Mouse (Mus musculus) lung, postnatal 14 days (tissue): ENCODE data around the gene Ank3.

Experiments used
- DNase-seq: peaks from one replicate; pipeline ENCODE4 v3.0.0; 2021

The Ank3 gene

DNA sequence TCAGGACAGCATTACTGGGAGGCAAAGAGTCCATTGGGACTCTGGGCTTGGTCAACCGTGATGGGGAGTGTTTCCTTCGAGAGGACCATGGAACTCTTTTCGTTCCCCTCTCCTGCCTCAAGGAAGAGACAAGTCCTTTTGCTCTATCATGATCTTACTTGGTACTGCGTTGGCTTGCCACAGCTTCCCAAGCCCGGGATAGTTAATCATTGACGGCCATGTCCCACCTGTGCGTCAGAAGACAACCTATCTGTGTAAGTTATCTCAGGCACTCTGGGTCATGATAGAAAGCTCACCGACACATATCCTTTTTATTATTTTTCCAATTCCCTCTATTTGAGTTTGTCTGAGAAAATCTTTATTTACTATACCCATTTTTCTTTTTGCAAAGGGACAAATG lies 20.1 kb downstream of the Ank3 start:
- no peak for DNase-seq

DNA sequence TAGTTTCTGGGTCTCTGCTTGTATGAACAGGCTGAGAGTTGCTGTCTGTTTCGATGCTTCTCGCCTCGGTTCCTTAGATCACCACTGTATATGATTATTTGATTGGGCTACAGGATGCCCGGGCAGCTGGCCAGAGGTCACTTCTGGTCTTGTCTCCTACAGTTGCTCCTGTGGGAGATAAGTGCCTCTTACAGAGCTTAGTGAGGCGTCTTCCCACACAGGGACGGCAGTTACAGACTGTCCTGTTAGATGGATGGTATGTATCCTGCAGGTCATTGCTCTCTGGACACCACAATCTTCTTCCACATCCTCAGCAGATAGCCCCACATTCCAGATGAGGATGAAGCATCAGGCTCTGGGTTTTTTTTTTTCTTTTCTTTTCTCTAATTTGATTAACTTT lies 21.7 kb downstream of the Ank3 start:
- DNase-seq: no peak

DNA sequence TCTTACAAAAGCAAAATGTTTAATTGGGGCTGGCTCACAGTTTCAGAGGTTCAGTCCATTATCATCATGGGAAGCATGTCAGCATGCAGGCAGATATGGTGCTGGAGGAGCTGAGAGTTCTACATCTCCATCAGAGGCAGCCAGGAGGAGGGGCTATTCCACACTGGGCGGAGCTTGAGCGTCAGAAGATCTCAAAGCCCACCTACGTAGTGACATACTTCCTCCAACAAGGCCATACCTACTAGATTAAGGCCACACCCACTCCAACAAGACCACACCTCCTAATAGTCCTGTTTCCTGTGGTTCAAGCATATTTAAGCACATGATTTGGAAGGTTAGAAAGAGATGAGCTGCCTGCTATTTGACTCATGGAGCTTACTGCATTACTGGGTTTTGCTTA lies 25.5 kb downstream of the Ank3 start:
- DNase-seq: no peak

DNA sequence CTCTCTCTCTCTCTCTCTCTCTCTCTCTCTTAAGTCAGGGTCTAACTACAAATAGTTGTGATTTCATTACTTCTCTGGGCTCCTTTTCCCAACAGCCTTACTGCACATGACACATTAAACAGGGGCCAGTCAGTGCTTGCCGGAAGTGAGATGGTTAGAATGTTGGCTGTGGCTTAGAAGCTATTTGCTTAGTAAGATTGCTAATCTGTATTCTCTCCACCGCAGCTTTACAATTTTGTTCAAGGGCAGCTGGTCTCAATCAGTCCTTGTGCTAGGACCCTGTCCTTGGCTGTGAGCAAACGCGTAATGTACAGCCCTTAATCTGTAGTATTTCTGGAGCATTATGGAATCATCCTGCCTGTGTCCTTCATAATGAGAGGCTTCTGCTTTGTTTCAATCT lies 31.6 kb downstream of the Ank3 start:
- DNase-seq: no peak

DNA sequence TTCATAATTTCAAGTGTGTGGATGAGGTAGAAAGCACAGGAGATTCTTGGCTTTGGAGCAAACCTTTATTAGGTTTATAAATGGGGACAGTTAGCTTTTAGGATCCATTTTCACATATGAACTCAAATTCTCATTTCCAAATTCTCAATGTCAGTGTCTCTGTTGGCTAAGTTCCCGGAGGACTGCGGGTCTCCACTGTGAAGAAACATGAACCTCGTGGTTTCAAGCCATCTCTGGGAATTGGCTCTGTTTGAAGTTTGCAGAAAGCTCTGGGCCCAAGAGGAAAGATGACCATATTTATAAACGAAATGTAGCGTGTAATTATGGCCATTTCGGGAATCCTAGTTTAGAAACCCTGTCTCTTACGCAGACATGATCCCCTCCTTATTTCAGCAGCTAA lies 32.5 kb downstream of the Ank3 start:
- no peak for DNase-seq

DNA sequence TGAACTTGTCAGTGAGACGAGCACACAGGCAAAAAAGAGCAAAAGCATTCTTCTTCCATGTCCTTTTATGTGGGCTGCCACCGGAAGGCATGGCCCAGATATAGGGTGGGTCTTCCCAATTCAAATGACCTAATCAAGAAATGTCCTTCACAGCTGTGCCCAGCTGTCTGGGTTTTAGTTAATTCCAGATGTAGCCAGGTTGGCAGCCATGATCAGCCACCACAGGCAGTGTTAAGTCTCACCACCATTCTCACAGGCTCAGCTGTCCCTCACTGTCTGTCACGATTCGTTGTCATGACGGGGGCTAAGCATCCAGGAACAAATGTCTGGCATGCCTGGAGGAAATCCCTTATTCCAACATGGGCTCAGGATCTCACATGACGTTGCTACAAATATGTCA lies 36.6 kb downstream of the Ank3 start:
- DNase-seq: no peak

DNA sequence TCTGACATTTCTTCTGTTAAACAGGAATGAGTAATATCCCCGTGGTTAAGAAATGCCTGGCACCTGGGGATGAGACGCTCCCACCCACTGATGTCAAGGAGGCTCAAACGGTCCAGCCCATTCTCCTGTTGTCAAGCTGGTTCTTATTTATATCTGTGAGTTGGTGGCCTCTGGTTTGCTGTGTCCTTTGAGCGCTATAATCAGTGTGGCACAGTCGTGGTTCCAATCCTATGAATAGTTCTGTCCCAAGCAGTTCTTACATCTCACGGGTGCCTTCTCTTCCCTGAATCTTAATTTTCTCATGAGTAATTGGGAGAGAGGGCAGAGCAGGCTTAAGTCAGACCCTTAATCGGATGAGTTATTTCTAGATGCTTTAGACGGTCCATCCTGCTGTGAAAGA lies 40.9 kb downstream of the Ank3 start:
- no peak for DNase-seq

DNA sequence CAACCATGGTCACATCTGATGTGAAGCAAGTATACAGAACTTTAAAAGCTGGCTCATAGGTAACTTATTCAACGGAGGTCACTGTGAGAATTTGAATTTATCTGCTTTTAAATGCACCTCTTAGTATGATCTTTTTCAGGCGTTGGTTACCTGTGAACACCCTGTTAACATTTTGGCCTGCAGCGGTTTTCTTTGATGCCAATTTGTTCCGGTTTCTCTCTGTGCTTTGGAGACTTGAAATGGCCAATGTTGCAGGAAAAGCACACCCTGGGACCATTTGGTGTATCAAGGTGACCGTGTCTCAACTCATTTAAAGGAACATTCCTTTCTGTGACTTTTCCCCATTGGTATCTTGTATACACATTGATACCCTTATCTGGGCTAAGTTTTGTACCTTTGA lies 46.0 kb downstream of the Ank3 start:
- no peak for DNase-seq

DNA sequence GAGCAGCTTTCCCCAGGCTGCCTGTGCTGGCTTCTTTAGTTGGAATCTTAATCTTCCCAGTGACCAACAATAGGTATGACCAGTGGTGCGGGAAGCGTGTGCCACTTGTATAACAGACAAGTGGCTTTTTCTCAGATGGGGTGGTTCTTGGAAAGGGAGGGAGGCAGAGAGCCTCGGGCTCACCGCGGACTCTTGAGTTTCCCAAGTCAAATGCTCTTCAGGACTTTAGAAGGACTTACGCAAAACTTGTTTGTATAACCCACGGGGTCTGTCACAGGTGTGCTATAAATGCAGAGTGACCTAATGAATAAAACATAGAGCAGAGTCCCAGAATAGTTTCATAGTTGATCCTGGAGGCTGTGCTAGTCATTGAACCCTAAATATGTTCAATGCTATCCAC lies 47.4 kb downstream of the Ank3 start:
- DNase-seq: peak; percentile 30

DNA sequence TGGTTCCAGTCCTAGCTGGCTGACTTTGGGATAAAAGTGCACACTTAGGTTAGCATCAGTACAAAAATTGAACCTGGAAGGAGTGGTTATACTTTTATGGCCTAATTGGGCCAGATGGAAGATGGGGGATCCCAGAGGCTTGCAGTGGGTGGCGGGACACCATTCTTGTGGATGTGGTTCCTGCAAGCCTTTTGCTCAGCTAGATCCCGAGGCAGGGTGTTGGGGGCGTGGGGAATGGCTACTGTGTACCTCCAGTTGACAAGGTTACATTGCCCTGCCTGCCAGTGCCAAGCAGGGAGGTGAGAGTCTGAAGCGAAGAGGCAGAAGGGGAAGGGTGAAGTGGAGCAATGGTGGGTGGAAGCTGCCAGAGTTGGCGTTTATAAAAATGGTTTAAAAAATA lies 48.0 kb downstream of the Ank3 start:
- no peak for DNase-seq

DNA sequence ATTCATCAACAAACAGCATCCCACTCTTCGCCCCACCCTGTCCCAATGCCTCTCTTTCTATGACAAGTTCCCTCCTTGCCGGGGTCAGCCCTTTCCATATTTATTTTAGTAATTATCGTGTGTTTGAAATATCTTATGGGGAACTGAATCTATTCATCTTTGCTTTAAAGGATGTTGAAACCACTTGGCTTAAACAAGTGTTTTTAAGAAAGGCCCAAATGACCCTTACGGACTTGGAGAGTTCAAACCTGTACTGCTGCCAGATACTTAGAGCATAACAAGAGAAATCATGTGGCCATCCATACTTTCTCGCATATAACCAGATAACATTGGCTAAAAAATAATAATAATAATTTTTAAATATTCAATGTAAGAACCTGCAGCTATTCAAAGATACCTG lies 48.7 kb downstream of the Ank3 start:
- peak; percentile 30 for DNase-seq

DNA sequence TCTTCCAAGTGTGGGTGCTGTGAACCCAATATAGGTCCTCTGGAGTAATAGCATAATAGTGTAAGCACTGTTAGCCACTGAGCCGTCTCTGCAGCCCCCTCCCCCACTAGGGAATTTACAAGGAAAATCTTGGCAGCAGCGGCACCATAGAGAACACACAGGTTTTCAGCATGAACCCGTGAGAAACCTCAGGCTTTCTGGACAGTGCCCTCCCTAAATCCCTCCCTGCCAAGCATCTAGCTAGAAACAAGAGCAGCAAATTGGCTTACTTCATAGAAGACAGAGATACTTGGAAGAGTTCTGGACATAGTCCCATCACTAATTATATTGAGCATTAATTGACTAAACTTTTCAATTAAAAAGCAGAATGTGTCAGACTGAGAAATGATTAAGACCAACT lies 49.6 kb downstream of the Ank3 start:
- no peak for DNase-seq

DNA sequence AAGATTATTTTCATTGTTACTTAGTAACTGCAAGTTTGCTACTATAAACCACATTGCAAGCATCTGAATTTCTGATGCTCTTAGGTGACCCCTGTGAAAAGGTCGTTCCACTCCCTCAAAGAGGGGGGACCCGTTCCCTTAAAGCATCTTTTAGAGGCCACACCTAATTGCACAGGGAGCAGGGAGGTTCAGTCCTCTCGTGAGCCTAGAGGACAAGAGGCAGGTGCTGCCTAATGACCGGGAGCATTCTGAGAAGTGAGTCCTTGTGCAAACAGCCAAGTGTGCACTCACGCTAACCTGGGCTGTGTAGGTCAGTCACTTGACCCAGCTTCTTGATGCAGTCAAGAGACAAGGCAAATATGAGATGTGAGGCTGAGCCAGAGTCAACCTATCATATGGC lies 52.4 kb downstream of the Ank3 start:
- DNase-seq: peak; percentile 32

DNA sequence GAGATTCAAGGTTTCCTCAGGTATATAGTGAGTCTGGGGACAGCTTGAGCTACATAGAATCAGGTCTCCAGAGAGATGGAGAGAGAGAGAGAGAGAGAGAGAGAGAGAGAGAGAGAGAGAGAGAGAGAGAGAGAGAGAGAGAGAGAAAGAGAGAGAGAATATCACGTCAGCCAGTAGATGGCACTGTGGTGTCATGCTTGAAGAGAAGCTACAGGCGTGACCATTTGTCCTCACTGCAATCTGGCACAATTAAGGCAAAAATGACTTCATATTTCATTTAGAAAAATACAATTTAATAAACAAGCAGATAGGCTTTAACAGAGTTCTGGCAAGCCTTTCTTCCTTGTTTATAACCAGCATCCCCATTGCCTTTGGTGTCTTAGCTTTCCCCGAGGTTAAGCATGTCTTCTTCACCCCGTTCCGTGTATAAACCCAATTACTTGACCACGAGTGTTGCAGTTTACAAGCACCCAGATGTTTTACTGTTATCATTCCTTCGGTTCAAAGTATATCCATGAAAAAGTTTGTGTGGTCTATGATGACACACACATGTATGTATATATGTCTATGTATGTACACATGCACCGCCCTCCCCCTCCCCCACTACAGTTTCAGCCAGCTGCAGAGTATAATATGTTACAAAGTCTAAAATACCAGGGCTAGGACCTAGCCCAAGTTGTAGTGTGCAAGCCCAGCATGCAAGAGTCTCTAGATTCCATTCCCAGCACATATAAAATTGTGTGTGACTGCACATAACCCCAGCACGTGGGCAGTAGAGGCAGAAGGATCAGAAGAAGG lies 53.8 kb downstream of the Ank3 start:
- peak; percentile 77 for DNase-seq

DNA sequence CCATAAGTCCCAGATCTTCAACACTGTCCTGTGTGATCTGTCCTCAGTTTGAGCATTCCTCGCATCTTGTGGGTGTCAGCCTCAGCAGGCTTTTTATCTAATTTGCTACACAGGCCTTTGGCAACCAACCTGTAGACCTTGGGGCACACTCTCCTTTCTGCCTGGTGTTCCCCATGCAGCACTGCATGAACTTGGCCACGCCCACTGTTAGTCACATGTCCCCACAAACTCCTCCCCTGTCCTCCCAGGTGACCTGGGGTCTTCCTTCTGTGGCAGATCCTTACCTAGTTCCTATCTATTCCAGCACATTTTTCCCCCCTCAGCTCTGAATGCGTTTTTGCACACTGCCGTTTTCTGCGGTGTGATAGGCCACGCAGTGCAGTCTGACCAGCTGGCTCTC lies 55.0 kb downstream of the Ank3 start:
- DNase-seq: no peak

DNA sequence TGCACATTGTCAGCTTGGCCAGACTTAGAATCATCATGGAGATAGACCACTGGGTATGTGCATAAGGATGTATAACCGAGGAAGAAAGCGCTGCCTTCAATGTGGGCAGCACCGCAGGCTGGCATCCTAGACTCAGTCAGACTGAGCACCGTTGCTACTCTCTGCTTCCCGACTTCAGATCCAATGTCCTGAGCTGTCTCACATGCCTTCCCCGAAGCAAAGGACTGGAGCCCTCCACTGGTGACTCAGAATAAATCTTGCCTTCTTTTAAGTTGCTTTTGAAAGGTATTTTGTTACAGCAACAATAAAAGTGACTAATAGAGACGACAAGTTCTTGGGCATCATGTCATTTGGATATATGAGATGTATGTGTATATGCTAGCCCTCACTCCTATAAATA lies 55.9 kb downstream of the Ank3 start:
- DNase-seq: no peak

DNA sequence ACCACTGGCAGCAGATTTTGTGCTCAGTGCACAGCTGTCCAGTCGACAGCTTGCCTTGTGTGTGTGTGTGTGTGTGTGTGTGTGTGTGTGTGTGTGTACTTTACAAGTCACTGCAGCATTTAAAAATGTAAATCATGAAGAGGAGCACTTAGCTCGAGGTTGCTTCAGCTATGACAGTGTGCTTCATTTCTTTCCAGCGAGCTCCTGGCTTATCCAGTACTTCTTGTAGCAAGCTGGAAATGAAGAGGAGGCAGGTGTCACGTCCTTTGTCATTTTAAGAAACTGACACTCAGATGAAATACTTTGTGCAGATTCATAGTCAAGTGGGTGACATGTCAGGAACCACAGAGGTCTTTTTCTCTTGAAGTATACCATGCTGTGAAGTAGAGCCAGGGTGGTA lies 66.3 kb downstream of the Ank3 start:
- DNase-seq: no peak

DNA sequence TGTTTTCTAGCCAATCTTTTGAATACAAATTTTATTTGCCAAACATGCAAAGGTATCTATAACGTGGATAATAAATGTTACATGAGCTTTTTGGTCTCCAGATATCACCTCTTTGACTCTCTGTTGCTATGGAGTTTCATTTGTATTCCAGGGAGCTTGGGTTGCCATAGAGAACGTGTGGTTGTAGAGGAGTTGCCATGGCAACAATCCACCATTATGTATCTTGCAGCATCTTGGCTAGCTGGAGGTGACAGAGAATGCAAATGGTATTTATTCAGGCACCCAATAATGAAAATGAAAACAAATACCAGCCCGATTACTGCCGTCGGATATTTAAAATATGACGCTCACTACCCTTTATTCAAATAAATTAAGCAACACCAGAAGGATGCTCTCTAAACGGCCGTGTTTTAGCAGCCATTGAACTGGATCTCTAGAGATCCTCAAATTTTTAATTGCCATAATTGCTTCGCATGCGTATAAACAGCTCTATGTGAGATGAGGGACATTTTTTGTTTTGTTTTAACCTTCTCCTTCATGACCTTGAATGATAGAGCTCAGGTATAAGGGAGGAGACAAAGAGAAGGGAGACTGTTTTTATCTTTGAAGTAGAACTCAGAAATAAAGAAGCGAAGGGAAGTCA lies 67.1 kb downstream of the Ank3 start:
- DNase-seq: no peak

DNA sequence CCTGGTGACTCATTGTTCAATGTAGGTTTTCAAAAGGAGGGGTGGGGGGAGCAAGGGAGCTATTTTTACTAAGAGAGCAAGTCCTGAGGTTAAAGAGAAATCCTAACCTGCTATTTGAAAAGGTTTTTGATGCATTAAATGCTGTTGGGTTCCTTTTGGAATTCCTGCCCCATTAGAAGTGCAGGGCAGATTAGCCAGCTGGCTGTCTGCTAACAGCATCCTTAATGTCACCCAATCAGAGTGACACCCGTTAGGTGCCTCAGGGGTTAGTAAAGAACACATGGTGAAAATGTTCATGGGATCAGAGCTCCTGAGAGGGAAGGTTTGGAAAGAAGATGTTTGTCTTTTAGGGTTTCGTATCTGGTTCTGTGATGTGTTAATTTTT lies 67.6 kb downstream of the Ank3 start:
- DNase-seq: no peak

DNA sequence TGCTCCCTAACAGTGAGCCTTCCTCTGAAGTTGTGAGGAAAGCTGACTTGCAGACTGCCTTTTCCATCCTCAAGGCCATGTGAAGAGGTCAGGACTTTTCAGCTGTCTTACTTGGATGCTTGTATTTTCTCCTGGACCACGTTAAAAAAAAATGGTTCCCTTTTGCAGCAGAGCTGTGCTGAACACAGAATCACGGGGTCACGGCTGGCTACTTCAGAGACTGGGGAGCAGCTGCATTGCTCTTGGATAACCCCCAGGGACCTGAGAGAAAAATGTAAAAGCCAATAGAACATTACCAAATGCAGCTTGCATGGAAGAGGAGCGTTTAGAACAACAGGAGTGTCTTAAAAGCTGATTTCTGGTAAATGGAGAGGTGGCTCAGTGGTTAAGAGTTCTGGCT lies 68.0 kb downstream of the Ank3 start:
- DNase-seq: no peak

DNA sequence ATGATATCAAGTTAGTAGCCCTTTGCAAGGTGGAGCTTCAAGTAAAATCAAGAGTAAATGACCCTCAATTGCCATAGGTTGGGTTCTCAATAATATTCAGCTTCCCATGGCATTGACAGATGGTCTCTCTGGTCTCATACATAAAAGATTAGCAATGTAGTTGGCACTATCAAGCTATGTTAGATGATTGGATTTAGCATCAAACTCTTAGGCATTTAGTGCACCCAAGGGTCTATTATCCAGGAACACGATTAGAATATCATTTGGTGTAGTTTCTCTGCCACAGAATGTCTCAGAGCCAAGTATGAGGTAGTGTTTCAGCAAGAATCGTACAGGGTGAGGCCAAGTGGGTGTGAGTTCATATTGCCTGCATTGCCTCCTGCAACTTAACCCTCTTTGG lies 68.6 kb downstream of the Ank3 start:
- DNase-seq: no peak

DNA sequence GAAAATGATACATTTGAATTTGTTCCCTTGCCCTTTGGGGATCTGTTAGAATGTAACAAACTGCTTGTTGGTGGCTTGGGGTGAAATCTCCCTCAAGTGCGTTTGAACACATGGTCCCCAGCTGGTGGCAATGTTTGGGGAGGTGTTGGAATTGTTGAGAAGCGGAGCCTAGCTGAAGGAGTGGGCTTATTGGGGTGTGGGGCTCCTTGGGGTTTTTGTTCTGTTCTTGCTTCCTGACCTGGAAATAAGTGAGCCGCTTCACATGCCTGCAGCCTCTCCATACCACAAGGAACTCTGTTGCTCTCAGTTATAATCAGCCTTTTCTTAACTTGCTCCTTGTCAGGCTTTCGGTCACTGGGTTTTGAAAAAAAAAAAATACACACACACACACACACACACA lies 73.3 kb downstream of the Ank3 start:
- DNase-seq: no peak

DNA sequence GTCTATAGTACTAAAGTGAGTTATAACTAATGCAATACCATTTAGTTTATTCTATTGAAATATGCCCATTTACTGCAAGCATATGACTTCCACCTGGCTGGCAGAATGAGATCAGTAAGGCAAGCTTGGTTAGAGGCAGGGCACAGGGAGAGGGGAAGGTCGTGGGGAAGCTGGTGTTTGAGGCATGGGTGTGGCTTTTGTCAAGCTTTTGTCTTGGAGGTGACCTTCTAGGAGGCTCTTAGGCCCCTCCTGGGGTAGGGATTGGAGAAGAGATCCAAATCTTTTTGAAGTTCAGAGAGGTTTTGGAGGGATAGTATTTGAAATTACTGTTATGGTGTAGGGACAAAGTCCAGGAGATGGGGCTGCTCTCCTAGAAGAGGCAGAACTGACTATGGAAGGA lies 78.3 kb downstream of the Ank3 start:
- no peak for DNase-seq

DNA sequence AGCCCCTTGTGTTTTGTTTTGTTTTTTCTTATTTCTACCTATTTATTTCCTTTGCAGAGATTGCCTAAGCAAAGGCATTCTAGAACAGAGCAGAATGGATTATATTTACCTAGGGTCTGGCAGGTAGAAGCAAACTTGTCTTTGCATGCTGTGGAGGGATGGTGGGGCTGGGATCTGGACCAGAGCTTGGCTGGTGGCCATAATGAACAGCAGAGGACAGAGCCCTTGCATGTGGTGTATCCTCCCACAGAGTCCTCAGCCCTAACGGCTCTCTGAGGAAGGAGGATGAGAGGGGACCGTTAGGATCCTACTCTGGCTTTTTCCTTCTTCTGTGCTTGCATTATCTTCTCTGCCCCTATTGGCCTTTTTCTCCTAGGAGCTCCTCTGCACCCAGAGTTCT lies 79.1 kb downstream of the Ank3 start:
- no peak for DNase-seq

DNA sequence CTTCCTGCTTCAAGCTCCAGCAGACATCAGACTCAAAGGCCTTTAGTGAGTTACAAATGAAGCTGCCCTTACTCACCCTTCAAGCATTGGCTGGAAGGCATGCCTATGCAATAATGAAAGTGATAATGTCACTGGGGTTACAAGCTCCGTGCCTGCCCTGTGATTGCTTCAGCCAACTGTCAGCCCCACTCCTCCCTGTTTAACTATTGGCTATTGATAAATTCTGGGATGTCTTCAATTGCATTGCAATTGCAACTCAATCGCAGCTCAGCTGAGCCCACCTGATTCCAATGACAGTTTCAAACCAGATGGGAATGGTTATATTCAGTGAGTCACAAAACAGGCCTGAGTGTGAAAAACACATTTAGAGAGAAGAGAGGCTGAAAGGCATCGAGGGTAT lies 80.3 kb downstream of the Ank3 start:
- DNase-seq: no peak
